Mouse (Mus musculus) CD4-positive helper T cell, adult 2 months (primary cell): ENCODE data around the gene Cdc42ep2.
"Not testable (repeated sequence)": the region's sequence is repeated elsewhere in the genome, so short reads cannot be mapped to it uniquely, and the experiment has no call there.

Experiments
- DNase-seq: peaks from one replicate; pipeline ENCODE4 v3.0.0-alpha.2; 2012; ENCODE audit warnings: low read depth, missing footprints, low spot score

Cdc42ep2 gene

DNA sequence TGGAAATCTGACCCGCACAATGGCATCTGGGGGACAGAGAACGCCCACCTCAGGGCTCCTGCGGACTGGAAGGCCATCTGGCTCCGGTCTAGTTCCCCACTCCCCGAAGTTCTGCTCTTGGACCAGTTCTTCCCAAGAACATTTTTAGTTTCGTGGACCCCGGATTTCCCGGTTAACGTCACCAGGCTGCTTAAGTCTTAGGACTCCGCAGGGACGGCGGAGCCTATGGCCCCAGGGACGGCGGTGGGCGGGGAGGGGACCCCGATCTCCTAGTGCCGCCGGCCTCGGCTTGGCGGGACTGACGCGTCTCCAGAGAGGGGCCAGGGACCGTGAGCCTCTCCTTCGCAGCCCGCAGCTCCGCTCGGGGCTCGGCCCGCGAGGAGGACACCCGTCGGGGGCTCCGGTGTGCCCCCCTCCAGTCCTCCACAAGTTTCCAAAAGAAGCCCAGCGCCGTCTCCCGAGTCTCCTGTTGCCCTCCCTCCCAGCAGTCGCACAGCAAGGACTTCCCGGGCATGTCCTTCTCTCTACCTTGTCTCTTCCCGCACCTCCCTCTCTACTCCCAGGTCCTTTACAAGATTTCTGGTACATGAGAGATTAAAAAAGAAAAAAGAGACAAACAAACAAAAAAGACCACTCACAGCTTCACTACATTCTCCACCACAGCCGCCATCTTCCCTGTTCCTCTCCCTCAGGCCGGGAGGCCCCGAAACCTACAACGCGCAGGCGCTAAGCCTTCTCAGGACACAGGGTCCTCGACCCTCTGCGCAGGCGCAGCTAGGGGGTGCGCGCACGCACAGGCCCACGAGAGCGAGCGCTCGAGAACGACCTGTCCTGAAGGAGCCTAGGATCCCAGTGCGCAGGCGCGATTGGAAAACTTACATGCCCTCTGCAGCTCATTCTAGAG is 12.3 kb downstream of the Cdc42ep2 start:
- DNase-seq = peak; percentile 99

DNA sequence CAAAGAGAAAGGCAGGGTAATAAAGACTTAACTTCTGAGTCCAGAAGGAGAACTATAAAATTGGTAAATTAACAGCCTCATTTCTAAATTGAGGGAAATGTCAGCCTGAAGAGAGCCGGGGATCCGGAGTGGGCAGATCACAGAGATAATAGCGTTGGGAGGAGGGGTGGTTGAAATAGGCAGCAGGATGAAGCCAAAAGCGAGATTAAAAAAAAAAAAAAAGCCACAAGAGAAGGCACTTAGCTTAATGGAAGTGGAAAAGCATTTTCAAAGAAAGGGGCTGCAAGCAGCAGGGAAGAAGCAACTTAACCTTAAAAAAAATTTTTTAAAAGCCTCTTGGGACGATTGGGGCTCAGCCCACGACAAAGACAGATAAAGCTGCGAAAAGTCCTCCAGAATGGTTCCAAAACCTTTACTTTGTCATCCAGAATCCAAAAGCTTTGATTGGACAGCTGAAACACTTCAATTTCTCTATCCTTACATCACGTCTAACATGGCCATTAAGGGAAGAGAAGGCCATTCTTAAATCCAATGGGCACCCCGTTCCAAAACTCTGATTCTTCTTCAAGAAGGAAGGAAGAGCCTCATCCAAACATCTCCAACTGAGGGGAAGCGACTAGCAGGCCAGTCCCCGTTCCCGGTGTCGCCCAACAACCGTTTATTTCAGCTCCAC is 13.1 kb downstream of the Cdc42ep2 start:
- DNase-seq = peak; percentile 49

DNA sequence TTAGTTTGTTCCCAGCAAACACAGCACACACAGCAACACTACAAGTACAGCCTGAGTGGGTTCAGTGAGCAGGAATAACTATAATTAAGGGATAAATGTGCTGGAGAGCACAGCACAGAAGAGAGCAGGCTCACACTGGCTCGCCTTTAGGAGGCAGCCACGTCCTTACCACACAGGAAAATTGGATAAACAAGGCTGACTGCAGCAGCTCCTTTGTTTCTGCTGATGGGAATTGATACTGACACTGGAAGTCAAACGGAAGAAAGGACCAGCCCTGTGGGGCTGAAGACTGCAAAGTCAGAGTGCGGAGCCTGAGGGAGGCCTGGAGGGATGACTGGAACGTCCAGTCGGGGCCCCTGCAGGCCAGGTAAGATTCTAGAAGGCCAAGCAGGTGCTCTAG is 14.4 kb downstream of the Cdc42ep2 start:
- no peak for DNase-seq

DNA sequence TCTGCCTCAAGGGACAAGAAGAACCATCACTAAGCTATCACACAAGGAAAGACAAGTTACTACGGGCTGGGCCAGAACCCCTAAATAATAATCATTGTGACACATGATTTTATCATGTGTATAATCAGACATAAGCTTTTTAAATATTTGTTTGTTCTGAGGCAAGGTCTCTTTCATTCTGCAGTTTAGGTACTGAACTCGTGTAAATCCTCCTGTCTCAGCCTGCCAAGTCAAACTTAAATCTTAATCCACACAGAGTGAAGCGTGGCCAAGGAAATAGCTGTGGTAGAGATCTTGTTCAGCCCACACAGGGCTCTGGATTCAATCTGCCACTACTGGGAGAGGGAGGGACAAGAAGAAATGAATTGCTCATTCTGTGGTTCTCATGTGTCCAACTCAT is 17.3 kb downstream of the Cdc42ep2 start:
- no peak for DNase-seq

DNA sequence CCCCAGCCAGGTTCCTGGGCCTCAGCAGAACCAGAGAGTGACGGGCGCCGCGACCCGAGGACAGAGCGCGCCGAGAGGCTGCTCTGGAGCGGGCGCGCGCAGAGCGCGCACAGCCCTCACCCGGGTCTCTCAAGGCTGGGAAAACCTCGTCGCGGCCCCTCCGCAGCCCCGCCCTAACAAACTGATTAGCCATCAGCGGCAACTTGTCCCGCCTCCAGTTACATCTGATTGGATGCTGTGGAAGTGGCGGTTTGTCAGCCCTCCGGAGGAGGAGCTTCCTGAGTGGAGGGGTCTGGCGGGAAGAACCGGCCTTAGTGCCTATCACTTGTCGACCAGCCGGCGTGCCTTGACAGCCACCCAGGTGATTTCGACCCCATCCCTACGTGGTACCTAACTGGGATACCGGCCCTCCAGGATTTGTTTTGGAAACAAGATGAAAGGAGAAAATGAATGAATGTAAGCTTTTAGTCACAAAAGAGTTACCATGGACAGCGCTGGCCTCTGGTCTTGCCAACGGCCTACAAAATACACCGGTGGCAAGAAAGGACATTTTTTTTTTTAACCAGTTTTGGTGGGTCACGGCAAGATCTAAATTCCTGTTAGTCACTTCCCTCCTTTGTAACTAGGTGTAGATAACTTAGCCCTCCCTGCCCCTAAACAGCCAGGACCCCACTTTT is 30.5 kb downstream of the Cdc42ep2 start, which contains the start of gene Tigd3:
Tigd3 (minus strand) TSS at position 148 of the 677 bp plus-strand sequence.
- DNase-seq = peak; percentile 93

DNA sequence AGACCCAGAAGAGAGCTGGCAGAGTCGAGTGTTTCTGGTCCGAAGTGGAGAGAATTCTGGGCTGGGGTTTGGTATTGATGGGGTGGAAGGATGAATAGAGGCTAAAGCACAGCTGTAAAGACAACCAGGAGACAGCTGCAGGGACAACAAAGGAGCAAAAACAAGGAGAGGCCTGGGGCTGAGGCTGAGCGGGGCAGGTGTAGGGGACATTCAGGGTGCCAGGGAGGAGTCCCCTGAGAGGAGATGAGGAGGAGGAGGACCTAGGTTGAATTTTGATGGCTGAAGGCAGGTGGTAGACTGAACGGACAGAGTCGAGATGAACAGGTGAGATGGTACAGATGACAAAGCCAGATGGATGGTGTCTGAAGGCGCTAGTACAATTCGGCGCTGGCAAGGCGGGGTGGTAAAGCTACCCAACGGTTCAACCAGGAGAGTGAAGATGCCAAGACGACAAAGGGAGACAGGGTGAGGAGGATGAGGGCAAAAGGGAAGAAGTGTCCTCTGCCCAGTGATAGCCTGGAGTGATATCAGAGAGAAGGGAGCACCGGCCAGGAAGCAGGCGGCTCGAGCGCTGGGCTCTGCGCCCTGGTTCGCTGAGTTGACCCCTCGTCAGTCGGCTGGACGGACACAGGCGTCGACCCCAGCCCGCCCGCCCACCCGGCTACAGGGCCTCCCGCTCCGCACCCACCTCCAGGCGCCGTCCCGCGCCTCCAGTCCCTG is 31.2 kb downstream of the Cdc42ep2 start:
- DNase-seq = no peak

DNA sequence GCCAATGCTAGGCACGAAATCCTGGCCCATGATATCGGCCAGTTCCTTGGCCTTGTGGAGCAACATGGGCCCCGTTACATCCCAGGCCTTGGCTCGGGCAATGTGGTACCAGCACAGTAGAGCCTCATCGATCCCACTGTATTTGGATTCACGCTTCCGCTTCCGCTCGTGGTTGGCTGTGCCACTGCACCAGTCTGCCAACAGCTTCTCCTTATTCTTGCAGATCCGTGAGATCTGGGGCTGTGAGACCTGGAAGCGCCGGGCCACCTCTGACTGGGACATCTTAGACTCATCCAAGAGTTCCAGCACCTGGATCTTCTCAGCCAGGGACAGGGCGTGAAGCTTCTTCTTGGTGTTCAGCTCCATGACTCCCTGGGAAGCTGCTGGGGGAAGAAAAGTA is 31.9 kb downstream of the Cdc42ep2 start:
- DNase-seq = no peak

DNA sequence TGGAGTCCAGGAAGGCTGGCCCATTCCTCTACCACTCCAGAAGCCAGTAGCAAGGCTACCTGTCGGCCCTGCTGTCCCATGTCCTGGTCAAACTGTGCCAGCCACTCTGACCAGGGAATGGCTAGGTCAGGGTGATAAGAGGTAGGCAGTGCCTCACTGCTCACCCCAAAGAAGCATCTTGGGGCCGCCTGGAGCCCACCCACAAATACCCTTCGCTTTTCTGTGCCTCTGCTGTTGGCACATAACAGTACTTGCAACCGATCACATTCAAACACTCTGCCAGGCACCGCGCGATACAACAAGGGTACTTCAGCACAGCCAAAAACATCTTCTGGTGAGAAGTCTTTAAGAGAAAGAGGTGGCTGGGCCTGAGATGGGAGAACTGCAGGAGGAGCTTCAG is 32.4 kb downstream of the Cdc42ep2 start:
- DNase-seq = no peak

DNA sequence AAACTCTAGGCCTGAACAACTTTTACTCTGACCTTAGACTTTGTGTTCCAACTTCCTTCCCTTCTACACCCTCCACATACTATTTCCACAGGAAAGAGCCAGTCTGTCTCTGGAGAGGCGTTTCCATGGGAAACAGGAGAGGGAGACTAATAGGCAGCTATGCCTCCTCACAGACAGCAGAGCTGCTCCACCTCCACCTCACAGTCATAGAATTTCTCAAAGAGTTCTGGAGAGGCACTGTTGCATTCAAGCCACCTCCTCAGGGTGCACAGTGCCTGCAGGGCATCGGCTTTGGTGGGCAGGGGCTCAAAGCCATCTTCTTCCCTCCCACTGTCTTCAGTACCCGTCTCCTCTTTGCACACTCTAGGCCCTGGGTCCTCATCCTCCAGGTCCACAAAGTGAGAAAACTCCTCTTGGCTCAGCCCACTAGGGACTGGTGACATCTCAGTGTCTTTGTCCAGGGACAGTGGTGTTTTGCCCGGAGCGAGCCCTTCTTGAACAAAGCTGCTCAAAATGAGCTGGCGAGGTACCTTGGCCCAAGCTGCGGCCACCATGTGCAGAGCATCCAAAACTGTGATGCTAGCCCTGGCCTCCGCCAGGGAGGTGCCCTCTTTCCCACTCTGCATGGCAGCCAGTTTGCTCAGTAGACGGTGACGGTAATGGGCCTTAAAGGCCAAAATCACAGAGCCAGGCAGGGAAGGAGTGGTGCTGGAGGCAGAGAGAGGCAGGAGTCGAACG is 32.9 kb downstream of the Cdc42ep2 start:
- DNase-seq = no peak

DNA sequence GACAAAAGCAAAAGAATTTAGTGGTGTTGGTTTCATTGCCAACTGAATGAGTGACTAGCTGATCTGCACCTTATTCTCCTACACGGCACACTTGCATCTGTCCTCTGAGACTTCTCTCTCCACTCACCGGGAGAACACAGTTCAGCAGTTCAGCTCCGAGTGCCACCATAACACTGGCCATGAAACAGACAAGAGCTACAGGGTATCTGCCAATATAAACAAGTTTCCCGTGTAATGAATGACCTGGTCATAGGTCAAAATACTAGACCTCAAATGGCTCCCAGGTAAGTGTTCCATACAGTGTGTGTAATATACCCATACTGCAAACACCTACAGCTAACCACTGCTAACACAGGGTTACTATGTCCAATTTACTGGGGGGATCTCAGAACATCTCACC is 35.4 kb downstream of the Cdc42ep2 start:
- DNase-seq = no peak

DNA sequence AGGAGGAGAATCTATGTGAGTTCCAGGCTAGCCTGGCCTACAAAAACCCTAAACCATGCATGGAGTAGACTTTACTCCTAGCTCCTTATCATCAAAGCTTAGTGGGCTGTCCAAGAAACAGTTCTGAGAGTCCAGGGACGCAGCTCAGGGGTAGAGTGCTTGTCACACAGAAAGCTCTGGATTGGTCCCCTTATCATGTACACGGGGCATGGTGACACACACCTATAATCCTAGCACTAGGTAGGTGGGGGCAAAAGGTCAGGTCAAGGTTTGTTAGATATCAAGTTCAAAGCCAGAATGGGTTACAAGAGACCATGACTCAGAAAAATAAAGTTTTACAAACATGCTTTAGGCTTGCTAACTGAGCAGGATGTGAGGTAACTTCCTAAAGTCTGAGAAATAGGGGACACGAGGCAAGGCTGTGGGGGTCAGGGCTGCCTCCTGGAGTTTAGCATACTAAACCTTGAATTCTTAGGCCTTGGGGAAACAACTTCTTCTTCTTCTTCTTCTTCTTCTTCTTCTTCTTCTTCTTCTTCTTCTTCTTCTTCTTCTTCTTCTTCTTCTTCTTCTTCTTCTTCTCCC is 37.3 kb downstream of the Cdc42ep2 start:
- DNase-seq = no peak

DNA sequence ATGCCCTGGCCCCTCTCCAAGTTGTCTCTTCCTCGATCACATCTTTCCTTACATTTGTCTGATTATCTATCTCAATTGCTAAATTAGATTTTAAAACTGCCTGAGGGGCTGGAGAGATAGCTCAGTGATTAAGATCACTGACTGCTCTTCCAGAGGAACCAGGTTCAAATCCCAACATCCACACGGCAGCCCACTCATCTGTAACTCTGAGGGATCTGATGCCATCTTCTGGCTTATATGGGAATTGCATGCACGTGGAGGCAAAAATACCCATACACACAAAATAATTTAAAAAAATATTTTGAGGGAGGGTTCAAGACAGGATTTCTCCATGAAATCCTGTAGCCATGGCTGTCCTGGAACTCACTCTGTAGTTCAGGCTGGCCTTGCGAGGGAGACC is 38.8 kb downstream of the Cdc42ep2 start:
- DNase-seq = no peak

DNA sequence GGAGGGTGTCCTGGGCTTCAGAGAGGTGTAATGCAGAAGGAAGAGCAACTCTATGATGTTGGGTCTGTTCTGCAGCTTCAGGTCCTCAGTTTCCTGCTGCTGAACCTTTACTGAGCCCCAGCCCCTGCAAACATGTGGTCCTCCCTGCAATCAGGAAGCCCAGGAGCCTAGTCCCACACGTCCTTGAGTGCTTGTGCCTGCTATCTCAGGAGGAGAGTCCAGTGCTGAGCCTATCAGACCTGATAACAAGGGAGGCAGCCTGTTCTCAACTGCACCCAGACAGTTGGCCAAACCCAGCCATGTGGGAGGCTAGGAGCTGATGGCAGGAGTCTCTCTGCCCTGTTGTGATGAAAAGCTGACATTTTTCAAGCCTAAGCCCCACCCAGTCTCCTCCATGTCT is 40.7 kb downstream of the Cdc42ep2 start:
- no peak for DNase-seq

DNA sequence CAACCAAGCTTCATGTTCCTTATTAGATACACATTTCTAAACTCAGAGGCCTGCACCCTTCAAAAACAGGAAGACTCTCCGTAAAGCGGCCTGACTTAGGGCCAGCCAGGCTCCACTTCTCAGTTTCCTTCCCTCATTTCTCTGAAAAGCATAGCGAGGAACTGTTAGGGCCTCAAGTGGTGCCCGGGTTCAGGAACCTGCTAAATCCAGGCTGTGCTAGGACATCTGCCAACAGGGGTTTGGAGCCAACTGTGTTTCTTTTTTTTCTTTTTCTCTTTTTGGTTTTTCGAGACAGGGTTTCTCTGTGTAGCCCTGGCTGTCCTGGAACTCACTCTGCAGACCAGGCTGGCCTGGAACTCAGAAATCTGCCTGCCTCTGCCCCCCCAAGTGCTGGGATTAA is 42.5 kb downstream of the Cdc42ep2 start:
- DNase-seq = not testable (repeated sequence)

DNA sequence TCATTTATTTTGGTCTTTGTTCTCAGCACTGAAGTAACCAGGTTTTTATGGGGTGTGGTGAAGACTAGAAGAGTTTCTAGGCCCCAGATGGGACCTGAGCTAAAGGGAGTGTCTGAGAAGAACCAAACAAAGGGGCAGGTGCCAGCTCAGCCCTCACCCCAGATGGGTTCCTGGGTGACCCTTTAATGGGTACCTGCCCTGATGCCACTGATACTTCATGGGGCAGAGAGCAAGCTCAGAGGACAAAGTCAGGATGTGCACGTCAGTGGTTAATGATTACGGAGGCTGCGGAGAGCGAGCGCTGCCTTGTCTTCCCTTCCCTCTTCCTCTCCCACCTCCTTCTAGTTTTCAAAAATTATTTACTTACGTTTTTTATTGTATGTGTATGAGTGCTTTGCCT is 43.5 kb downstream of the Cdc42ep2 start:
- no peak for DNase-seq

DNA sequence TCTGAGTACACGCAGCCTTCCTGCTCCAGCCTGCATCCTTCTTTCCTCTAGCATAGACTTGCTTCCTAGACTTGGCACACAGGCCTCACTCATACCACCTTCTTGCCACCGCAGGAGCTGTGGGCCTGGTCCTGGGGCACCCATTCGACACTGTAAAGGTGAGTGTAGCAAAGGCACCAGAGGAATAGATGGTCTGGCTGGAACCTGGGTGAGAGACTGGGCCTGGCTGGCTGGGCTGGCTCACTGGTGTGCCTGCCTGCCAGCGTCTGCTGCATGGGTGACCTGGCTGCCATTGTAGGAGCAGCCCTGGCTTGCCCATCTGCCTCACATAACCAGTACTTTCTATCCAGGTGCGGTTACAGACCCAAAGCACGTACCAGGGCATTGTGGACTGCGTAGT is 44.9 kb downstream of the Cdc42ep2 start:
- DNase-seq = no peak

DNA sequence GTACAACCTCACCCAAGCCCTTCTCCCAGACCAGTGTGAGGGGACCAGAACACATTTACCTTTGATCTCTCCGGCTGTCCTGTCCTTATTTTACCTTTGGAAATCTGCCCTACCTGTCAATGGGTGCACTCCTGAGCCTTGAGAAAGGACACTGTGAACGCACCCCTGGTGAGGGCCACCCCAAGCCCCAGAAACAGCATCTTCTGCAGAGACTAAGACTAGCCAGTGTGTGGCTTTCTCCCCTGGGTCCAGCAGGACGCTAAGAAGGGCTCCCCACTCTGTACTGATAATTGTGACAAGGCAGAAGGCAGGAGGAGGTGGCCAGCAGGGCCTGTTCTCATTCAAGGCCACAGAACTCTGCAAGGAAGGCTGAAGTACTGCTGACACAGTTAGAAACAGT is 45.7 kb downstream of the Cdc42ep2 start:
- no peak for DNase-seq

DNA sequence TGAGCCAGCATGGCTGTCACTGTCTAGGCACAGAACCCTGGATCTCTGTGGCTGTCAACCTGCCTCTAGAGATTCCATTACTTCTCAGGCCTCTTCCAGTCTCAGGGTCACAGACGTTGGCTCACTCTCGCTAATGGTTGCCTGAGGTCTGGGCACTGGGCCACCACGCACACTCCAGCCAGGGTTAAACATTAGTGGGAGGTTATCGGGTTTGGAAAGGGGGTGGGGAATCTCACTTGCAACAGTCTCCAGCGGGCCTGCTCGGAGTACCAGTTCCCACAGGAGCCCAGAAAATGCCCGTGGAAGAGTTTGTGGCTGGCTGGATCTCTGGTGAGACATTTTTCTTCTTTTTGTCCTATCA is 46.3 kb downstream of the Cdc42ep2 start:
- no peak for DNase-seq

DNA sequence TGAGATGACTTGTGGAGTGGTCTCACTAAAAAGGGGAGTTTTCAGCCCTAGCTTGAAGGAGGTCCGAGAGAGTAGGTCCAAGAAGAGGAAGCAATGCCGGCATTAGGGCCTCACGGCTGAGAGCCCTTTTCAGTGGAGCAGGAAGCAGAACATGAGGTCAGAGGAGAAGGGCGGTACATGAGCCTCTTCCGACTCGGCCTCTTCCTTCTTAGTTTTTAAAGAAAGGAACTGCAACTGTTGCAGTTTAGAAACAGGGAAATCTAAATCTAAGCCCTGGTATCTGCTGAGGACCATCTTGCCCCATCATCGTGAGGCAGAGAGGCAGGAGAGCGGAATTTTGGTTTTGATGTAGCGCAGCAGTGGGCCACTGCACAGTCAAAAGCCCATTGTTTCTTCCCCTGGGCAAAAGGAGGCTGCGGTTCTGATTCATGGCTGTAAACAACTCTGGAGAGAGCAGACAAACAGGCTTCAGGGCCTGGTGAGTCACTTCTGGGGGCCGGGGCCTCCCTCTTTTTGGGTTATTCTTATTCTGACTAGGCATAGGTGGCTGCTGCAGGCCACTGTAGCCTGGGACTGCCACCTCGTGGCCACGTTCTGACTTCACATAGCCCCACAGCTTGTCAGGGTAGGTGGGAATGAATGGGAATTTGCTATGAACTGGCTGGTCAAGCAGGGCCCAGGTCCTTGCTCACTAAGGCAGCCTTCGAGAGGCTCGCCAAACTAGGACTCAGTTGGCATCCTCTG is 46.8 kb downstream of the Cdc42ep2 start, which contains the start of gene Slc25a45:
Slc25a45 (plus strand) TSS at position 191 of the 744 bp plus-strand sequence.
- peak; percentile 88 for DNase-seq

DNA sequence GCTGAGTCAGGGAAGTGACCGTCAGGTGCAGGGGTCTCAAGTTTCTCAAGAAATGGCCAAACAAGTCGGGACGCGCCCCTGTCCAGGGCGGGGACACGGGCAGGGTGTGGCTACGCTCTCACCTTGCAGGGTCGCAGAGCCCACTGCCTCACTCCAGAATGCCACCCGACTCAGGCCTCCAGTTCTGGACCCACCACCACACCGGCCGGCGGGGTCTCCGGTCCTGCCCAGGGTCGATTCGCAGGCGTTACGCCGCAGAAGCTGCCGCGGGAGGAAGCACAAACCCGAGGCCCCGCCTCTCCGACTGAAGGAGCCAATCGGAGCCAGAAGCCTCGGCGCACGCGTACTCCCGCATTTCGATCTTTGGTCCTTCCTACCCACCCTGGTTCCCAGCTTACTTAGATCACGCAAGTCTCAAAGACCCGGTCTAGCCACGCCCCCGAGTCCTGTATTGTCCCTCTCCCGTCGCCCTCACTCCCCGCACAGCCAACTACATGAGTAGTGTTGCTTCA is 49.6 kb downstream of the Cdc42ep2 start, which contains the start of gene Frmd8:
Frmd8 (minus strand) TSS at position 306 of the 512 bp plus-strand sequence.
- peak; percentile 95 for DNase-seq
